Mouse (Mus musculus) ovary, postnatal 36 days (tissue): ENCODE data around the gene Rhbdf2.

Source experiments
- DNase-seq: peaks from one replicate; pipeline ENCODE4 v3.0.0; 2022; ENCODE audit warnings: low spot score, mixed read lengths

Gene Rhbdf2

GRCm38 (mm10) chr11:116550748-116551147 lies 76.1 kb downstream of the Rhbdf2 start:
- DNase-seq, result peak; percentile 59

- DNase-seq, result no peak
Measured at GRCm38 (mm10) chr11:116549273-116550038, 77.4 kb downstream of the Rhbdf2 start.

- no peak for DNase-seq
Measured at GRCm38 (mm10) chr11:116548780-116549179, 78.0 kb downstream of the Rhbdf2 start.
